Comparison of ENCODE assay signal across 48 mouse cellular contexts in genomic region chr17:46884766-46885165, GRCm38 (mm10). TPM values are rescaled to one million over a fixed set of nuclear protein-coding genes. Genes with fewer than 3 reads are reported as not detected.
"Had no signal": no experiment of that assay in that cellular context is flagged by ENCODE, and none has a peak within 500 bp of the region (broad histone marks: within the 10 kb centered on the region; RNA-seq: fewer than 3 reads in every experiment).

No protein-coding gene starts in this region.

- H3K36me3 ChIP-seq: heart, embryonic 10.5 days; heart, embryonic 12.5 days; heart, embryonic 13.5 days; heart, embryonic 15.5 days; hindbrain, embryonic 10.5 days; hindbrain, embryonic 12.5 days; hindbrain, embryonic 15.5 days; intestine, embryonic 15.5 days; kidney, embryonic 15.5 days had no signal

- H3K9me3 ChIP-seq: heart, embryonic 10.5 days; heart, embryonic 12.5 days; heart, embryonic 13.5 days; heart, embryonic 15.5 days; hindbrain, embryonic 10.5 days; hindbrain, embryonic 12.5 days; hindbrain, embryonic 13.5 days; hindbrain, embryonic 15.5 days; intestine, embryonic 15.5 days; kidney, embryonic 15.5 days had no signal

- H3K27me3 ChIP-seq: heart, embryonic 15.5 days; hindbrain, embryonic 15.5 days; intestine, embryonic 15.5 days; kidney, embryonic 15.5 days had no signal

- H3K9ac ChIP-seq: heart, embryonic 12.5 days; heart, embryonic 15.5 days; hindbrain, embryonic 12.5 days; hindbrain, embryonic 13.5 days; hindbrain, embryonic 14.5 days; hindbrain, embryonic 15.5 days; intestine, embryonic 15.5 days; kidney, embryonic 15.5 days had no signal

- H3K4me2 ChIP-seq: hindbrain, embryonic 12.5 days; hindbrain, embryonic 13.5 days; hindbrain, embryonic 14.5 days; hindbrain, embryonic 15.5 days; intestine, embryonic 15.5 days; kidney, embryonic 15.5 days had no signal

- ATAC-seq: hindbrain, embryonic 16.5 days; hindbrain, postnatal 0 days; inflammation-experienced regulatory T-cells, adult 6 months; intestine, embryonic 15.5 days; intestine, embryonic 16.5 days; intestine, postnatal 0 days had no signal

- H3K4me3 ChIP-seq: heart, adult 2 months; heart, embryonic 12.5 days; heart, embryonic 13.5 days; heart, embryonic 15.5 days; hindbrain, embryonic 10.5 days; hindbrain, embryonic 12.5 days; hindbrain, embryonic 13.5 days; hindbrain, embryonic 15.5 days; intestine, embryonic 15.5 days; kidney, embryonic 15.5 days; layer of hippocampus, adult 2 months had no signal

- DNase-seq: heart, adult 2 months; heart, postnatal 10 days; heart, postnatal 14 days; heart, postnatal 36 days; heart, postnatal 4 days; kidney, adult 11 months; kidney, adult 18-20 months; kidney, adult 2 months; kidney, adult 8-10 months; kidney, adult 9 months; kidney, postnatal 10 days; kidney, postnatal 14 days; kidney, postnatal 25 days; kidney, postnatal 36 days; kidney, postnatal 4 days; layer of hippocampus, adult 9-11 months had no signal

- H3K27ac ChIP-seq: heart, adult 2 months; heart, embryonic 10.5 days; heart, embryonic 15.5 days; hindbrain, embryonic 10.5 days; hindbrain, embryonic 12.5 days; hindbrain, embryonic 13.5 days; hindbrain, embryonic 14.5 days; hindbrain, embryonic 15.5 days; hindbrain, postnatal 0 days; intestine, embryonic 15.5 days; kidney, embryonic 15.5 days; kidney, postnatal 0 days; layer of hippocampus, adult 2 months had no signal

RNA-seq across cellular contexts. Expression of gene Prph2, which starts 25.5 kb away (rescaled TPM):
- total RNA-seq: heart, adult 2 months; heart, adult 8-10 months; heart, postnatal 10 days; heart, postnatal 14 days; heart, postnatal 25 days; heart, postnatal 36 days; heart, postnatal 4 days; hematopoietic stem cell, adult 5-6 weeks; hindbrain, postnatal 0 days; layer of hippocampus, adult 18-20 months; layer of hippocampus, adult 2 months; layer of hippocampus, adult 8-10 months; layer of hippocampus, postnatal 14 days; layer of hippocampus, postnatal 25 days had no signal
- polyA plus RNA-seq: heart, adult 2 months; heart, embryonic 10.5 days; heart, embryonic 11.5 days; heart, embryonic 12.5 days; heart, embryonic 13.5 days; heart, embryonic 14.5 days; heart, embryonic 15.5 days; heart, embryonic 16.5 days; heart, postnatal 0 days; hindbrain, embryonic 10.5 days; hindbrain, embryonic 11.5 days; hindbrain, embryonic 12.5 days; hindbrain, embryonic 13.5 days; hindbrain, embryonic 14.5 days; hindbrain, embryonic 16.5 days; inflammation-experienced regulatory T-cells, adult 6 months; intestine, embryonic 14.5 days; intestine, embryonic 15.5 days; intestine, embryonic 16.5 days; intestine, postnatal 0 days; kidney, adult 2 months; kidney, embryonic 15.5 days; large intestine, adult 2 months had no signal
